Mouse (Mus musculus) midbrain, embryonic 13.5 days (tissue): Measurements from ENCODE around the gene Pde2a. TPM values are rescaled to one million over a fixed set of nuclear protein-coding genes. Genes with fewer than 3 reads are reported as not detected.
A peak's percentile ranks its signal among the peaks of the same experiment; 100 is the strongest.

Experiments used
- ATAC-seq: fragments of 200-750 bp; cut with Nextera tagmentation; 2 replicates; pipeline ENCODE4 v1.8.0; 2017; ENCODE audit warnings: mild to moderate bottlenecking, moderate TSS enrichment, moderate library complexity
- H3K27ac ChIP-seq: fragments of 300-500 bp; sonication (generic); 2 replicates; pipeline ENCODE4 v1.5.1; 2015; ENCODE audit warnings: inconsistent platforms, mild to moderate bottlenecking, moderate library complexity
- H3K27me3 ChIP-seq: fragments of 300-500 bp; sonication (generic); 2 replicates; pipeline ENCODE4 v1.6.1; 2015; ENCODE audit warnings: mild to moderate bottlenecking, inconsistent platforms
- H3K36me3 ChIP-seq: fragments of 300-500 bp; sonication (generic); 2 replicates; pipeline ENCODE4 v1.6.1; 2015; ENCODE audit warnings: mild to moderate bottlenecking, inconsistent platforms
- H3K4me1 ChIP-seq: fragments of 300-500 bp; sonication (generic); replicated peaks from 2 replicates; pipeline ENCODE4 v1.6.1; 2015; ENCODE audit warnings: inconsistent platforms
- H3K4me2 ChIP-seq: fragments of 300-500 bp; sonication (generic); replicated peaks from 2 replicates; pipeline ENCODE4 v1.6.1; 2015; ENCODE audit warnings: moderate library complexity, mild to moderate bottlenecking, inconsistent platforms
- H3K4me3 ChIP-seq: fragments of 300-500 bp; sonication (generic); replicated peaks from 2 replicates; pipeline ENCODE4 v1.5.1; 2015; ENCODE audit warnings: mild to moderate bottlenecking, inconsistent platforms
- H3K9ac ChIP-seq: fragments of 300-500 bp; sonication (generic); replicated peaks from 2 replicates; pipeline ENCODE4 v1.6.1; 2015; ENCODE audit warnings: mild to moderate bottlenecking, inconsistent platforms
- H3K9me3 ChIP-seq: fragments of 300-500 bp; sonication (generic); 2 replicates; pipeline ENCODE4 v1.6.1; 2016; ENCODE audit warnings: mild to moderate bottlenecking, inconsistent platforms
- WGBS: fragments of 180-500 bp; shearing (Covaris S2); methylation state at CpG from one replicate; pipeline ENCODE4 v1.1.7; 2015; 5-methylcytosine and 5-hydroxymethylcytosine counted together
- polyA plus RNA-seq: library from polyadenylated mRNA; unstranded; fragments of >200 nt; fragmentation: Nextera tagmentation; extraction: Ambion mirVana; gene quantifications from 2 replicates; pipeline ENCODE4 v1.2.1, GENCODE M21; 2015

Gene Pde2a
- 16.6 and 18.9 TPM in 2 replicates for polyA plus RNA-seq

- WGBS: 9% methylated on average over 6 of the region's 6 CpGs
- peak within 1 kb of the TSS; percentile 58 for H3K9ac ChIP-seq
- H3K27ac ChIP-seq: peak within 1 kb of the TSS; percentile 51; the same call in 1 of the 2 replicates
- peak within 1 kb of the TSS; percentile 53 for H3K4me2 ChIP-seq
- H3K4me1 ChIP-seq: peaks cover 48% of the 10 kb centered on the region
- H3K36me3 ChIP-seq: no peaks in the 10 kb centered on the region
- peak; percentile 82 for ATAC-seq
- H3K27me3 ChIP-seq: peaks cover 29% of the 10 kb centered on the region
- no peaks in the 10 kb centered on the region for H3K9me3 ChIP-seq
- H3K4me3 ChIP-seq: peak within 1 kb of the TSS; percentile 29
Measured at GRCm38 (mm10) chr7:101421529-101421928, at the start of gene Pde2a. TSS of gene Pde2a (plus strand) at chr7:101421691.

- 89% methylated on average over 26 of the region's 26 CpGs for WGBS
- peak; percentile 29; the same call in 1 of the 2 replicates for ATAC-seq
- H3K9me3 ChIP-seq: no peaks in the 10 kb centered on the region
- H3K9ac ChIP-seq: no peak overlapping the region
- H3K27me3 ChIP-seq: no peaks in the 10 kb centered on the region
- H3K27ac ChIP-seq: no peak overlapping the region
- H3K4me2 ChIP-seq: no peak overlapping the region
- no peak overlapping the region for H3K4me3 ChIP-seq
- no peaks in the 10 kb centered on the region for H3K36me3 ChIP-seq
- H3K4me1 ChIP-seq: peaks cover 11% of the 10 kb centered on the region
Measured at GRCm38 (mm10) chr7:101373082-101373481, 48.4 kb upstream of the Pde2a start.

- Histone ChIP-seq H3K27ac (no peak overlapping the region), H3K27me3 (no peaks in the 10 kb centered on the region), H3K4me1 (peaks cover 14% of the 10 kb centered on the region), H3K9me3 (no peaks in the 10 kb centered on the region), H3K4me2 (no peak overlapping the region), H3K4me3 (no peak overlapping the region), H3K9ac (no peak overlapping the region), H3K36me3 (no peaks in the 10 kb centered on the region)
- ATAC-seq: peak; percentile 81
Measured at GRCm38 (mm10) chr7:101374155-101374554, 47.3 kb upstream of the Pde2a start.

- H3K4me2 ChIP-seq: no peak overlapping the region
- H3K4me1 ChIP-seq: peaks cover 14% of the 10 kb centered on the region
- no peaks in the 10 kb centered on the region for H3K27me3 ChIP-seq
- H3K36me3 ChIP-seq: no peaks in the 10 kb centered on the region
- no peak overlapping the region for H3K9ac ChIP-seq
- no peak overlapping the region for H3K27ac ChIP-seq
- H3K4me3 ChIP-seq: no peak overlapping the region
- 77% methylated on average over 10 of the region's 10 CpGs for WGBS
- no peaks in the 10 kb centered on the region for H3K9me3 ChIP-seq
- no peak for ATAC-seq
Measured at GRCm38 (mm10) chr7:101376701-101377340, 44.7 kb upstream of the Pde2a start.

GRCm38 (mm10) chr7:101377741-101378262 lies 43.7 kb upstream of the Pde2a start:
- H3K27me3 ChIP-seq: no peaks in the 10 kb centered on the region
- no peaks in the 10 kb centered on the region for H3K36me3 ChIP-seq
- peak overlapping the region; percentile 1; the same call in 1 of the 2 replicates for H3K4me2 ChIP-seq
- 30% methylated on average over 7 of the region's 7 CpGs for WGBS
- H3K4me1 ChIP-seq: peaks cover 14% of the 10 kb centered on the region
- no peak overlapping the region for H3K9ac ChIP-seq
- ATAC-seq: peak; percentile 41; the same call in 1 of the 2 replicates
- no peaks in the 10 kb centered on the region for H3K9me3 ChIP-seq
- no peak overlapping the region for H3K4me3 ChIP-seq
- no peak overlapping the region for H3K27ac ChIP-seq

- Histone ChIP-seq H3K36me3 (no peaks in the 10 kb centered on the region), H3K4me2 (peak overlapping the region; percentile 1; the same call in 1 of the 2 replicates), H3K9me3 (no peaks in the 10 kb centered on the region), H3K27ac (no peak overlapping the region), H3K4me1 (peaks cover 14% of the 10 kb centered on the region), H3K27me3 (no peaks in the 10 kb centered on the region), H3K9ac (no peak overlapping the region), H3K4me3 (no peak overlapping the region)
- 53% methylated on average over 3 of the region's 3 CpGs for WGBS
- ATAC-seq: no peak
Measured at GRCm38 (mm10) chr7:101378285-101378684, 43.2 kb upstream of the Pde2a start.

- ATAC-seq: no peak
- peaks cover 12% of the 10 kb centered on the region for H3K4me1 ChIP-seq
- no peak overlapping the region for H3K4me3 ChIP-seq
- H3K9ac ChIP-seq: no peak overlapping the region
- H3K27ac ChIP-seq: no peak overlapping the region
- no peaks in the 10 kb centered on the region for H3K9me3 ChIP-seq
- H3K27me3 ChIP-seq: no peaks in the 10 kb centered on the region
- no peaks in the 10 kb centered on the region for H3K36me3 ChIP-seq
- 70% methylated on average over 5 of the region's 5 CpGs for WGBS
- H3K4me2 ChIP-seq: 0 out of 2 replicates have a peak overlapping the region, but pooled peaks have one; percentile 1
Measured at GRCm38 (mm10) chr7:101378796-101379465, 42.6 kb upstream of the Pde2a start.

GRCm38 (mm10) chr7:101379732-101380131 lies 41.8 kb upstream of the Pde2a start:
- Histone ChIP-seq H3K4me1 (peaks cover 11% of the 10 kb centered on the region), H3K9me3 (no peaks in the 10 kb centered on the region), H3K9ac (no peak overlapping the region), H3K36me3 (no peaks in the 10 kb centered on the region), H3K27me3 (no peaks in the 10 kb centered on the region), H3K4me2 (no peak overlapping the region), H3K27ac (no peak overlapping the region), H3K4me3 (no peak overlapping the region)
- WGBS: 91% methylated on average over 2 of the region's 2 CpGs
- no peak for ATAC-seq

GRCm38 (mm10) chr7:101381512-101381911 lies 40.0 kb upstream of the Pde2a start:
- no peak overlapping the region for H3K9ac ChIP-seq
- 82% methylated on average over 6 of the region's 6 CpGs for WGBS
- ATAC-seq: no peak

GRCm38 (mm10) chr7:101382378-101382777 lies 39.1 kb upstream of the Pde2a start:
- Histone ChIP-seq H3K27me3 (no peaks in the 10 kb centered on the region), H3K36me3 (no peaks in the 10 kb centered on the region), H3K9ac (no peak overlapping the region), H3K9me3 (no peaks in the 10 kb centered on the region), H3K4me3 (no peak overlapping the region), H3K27ac (no peak overlapping the region), H3K4me2 (no peak overlapping the region), H3K4me1 (peaks cover 18% of the 10 kb centered on the region)
- 76% methylated on average over 8 of the region's 8 CpGs for WGBS
- ATAC-seq: no peak

More at GRCm38 (mm10) chr7:101381512-101381911, 40.0 kb upstream of the Pde2a start:
- H3K9me3 ChIP-seq: no peaks in the 10 kb centered on the region
- no peaks in the 10 kb centered on the region for H3K27me3 ChIP-seq
- no peak overlapping the region for H3K4me3 ChIP-seq
- no peaks in the 10 kb centered on the region for H3K36me3 ChIP-seq
- no peak overlapping the region for H3K27ac ChIP-seq
- no peak overlapping the region for H3K4me2 ChIP-seq
- peaks cover 18% of the 10 kb centered on the region for H3K4me1 ChIP-seq

GRCm38 (mm10) chr7:101383756-101384155 lies 37.7 kb upstream of the Pde2a start:
- Histone ChIP-seq H3K27me3 (no peaks in the 10 kb centered on the region), H3K9ac (no peak overlapping the region), H3K4me1 (0 out of 2 replicates have a peak, but pooled peaks cover 7% of the 10 kb centered on the region), H3K9me3 (no peaks in the 10 kb centered on the region), H3K4me2 (no peak overlapping the region), H3K27ac (no peak overlapping the region), H3K36me3 (no peaks in the 10 kb centered on the region), H3K4me3 (no peak overlapping the region)
- WGBS: 74% methylated on average over 3 of the region's 3 CpGs
- ATAC-seq: no peak

- Histone ChIP-seq H3K36me3 (no peaks in the 10 kb centered on the region), H3K4me1 (0 out of 2 replicates have a peak, but pooled peaks cover 7% of the 10 kb centered on the region), H3K4me2 (no peak overlapping the region), H3K27me3 (no peaks in the 10 kb centered on the region), H3K9me3 (no peaks in the 10 kb centered on the region), H3K4me3 (no peak overlapping the region), H3K9ac (no peak overlapping the region), H3K27ac (no peak overlapping the region)
- 67% methylated on average over 10 of the region's 10 CpGs for WGBS
- ATAC-seq: no peak
Measured at GRCm38 (mm10) chr7:101384931-101385330, 36.6 kb upstream of the Pde2a start.
